Mouse (Mus musculus) liver, adult 2 months (tissue): ENCODE results near the gene Serpinb8.

Source experiments
- CTCF ChIP-seq: fragments of 200-500 bp; IDR thresholded peaks from 2 replicates; pipeline ENCODE4 v1.5.1; 2011; ENCODE audit warnings: low read depth, low read length, control low read depth
- POLR2A ChIP-seq: fragments of 200-500 bp; IDR thresholded peaks from 2 replicates; pipeline ENCODE4 v1.6.1; 2011; ENCODE audit warnings: low read length, control low read depth; ENCODE audit not compliant: insufficient read depth; ENCODE audit errors: extremely low read depth

GRCm38 (mm10) chr1:107596874-107597273 lies 7.1 kb downstream of the Serpinb8 start:
- TF ChIP-seq POLR2A (no peak), CTCF (no peak)
